Mouse (Mus musculus) ovary, adult 18-20 months (tissue): ENCODE results near the gene Arhgef1.
A peak's percentile ranks its signal among the peaks of the same experiment; 100 is the strongest.
"Not testable (repeated sequence)": the region's sequence is repeated elsewhere in the genome, so short reads cannot be mapped to it uniquely, and the experiment has no call there.

Source experiments
- DNase-seq: peaks from one replicate; pipeline ENCODE4 v3.0.0; 2022; ENCODE audit warnings: low spot score, mixed read lengths

Arhgef1 gene

GRCm38 (mm10) chr7:24890281-24891216 lies 12.2 kb upstream of the Arhgef1 start:
- peak; percentile 47 for DNase-seq

DNA sequence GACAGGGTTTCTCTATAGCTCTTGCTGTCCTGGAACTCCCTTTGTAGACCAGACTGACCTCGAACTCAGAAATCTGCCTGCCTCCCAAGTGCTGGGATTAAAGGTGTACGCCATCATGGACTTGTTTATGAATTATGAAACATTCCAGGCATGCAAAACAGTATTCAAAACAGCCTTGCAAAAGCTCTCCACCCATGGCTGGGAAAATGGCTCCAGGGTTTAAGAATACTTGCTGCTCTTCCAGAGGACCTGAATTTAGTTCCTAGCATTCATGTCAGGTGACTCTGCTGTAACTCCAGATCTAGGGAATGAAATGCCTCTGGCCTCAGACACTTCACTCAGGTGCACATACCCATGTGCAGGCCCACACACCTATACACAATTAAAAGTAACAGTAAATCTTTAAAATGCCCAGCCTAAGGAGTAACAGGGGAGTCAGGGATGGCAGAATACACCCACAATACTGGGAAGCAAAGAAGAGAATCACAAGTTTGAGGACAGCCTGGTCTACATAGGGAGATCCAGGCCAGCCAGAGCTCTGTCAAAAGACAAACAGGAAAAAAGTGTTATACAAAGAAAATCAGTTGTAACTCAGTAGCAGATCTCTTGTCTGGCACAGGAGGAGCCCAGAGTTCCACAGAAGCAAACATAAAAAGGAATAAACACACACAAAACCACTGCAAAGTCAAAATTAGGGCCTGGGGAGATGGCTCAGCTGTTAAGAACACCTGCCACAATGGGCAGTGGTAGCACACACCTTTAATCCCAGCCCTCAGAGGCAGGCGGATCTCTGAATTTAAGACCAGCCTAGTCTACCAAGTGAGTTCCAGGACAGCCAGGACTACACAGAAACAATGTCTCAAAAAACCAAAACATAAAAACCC lies 11.2 kb upstream of the Arhgef1 start:
- DNase-seq: no peak

DNA sequence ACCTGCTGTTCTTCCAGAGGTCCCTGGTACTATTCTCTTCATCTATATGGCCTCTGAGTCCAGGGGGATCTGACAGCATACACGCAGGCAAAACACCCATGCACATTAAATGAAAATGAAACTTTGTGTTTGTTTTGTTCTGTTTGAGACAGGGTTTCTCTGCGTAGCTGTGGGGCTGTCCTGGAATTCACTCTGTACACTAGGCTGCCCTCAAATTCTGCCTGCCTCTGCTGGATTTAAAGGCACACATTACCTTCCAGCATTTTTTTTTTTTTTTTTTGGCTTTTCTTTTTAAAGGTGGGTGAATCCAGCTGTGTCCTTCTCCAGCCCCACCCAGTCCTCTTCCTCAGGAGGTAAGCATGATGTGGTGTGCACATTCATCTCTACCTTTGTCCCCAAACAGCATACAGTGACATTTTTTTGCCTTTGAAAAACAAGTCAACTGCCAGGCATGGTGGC lies 10.6 kb upstream of the Arhgef1 start:
- no peak for DNase-seq

- not testable (repeated sequence) for DNase-seq
Observed at GRCm38 (mm10) chr7:24895749-24896148, 7.0 kb upstream of the Arhgef1 start.

GRCm38 (mm10) chr7:24896269-24896668 lies 6.4 kb upstream of the Arhgef1 start:
- DNase-seq: no peak

DNA sequence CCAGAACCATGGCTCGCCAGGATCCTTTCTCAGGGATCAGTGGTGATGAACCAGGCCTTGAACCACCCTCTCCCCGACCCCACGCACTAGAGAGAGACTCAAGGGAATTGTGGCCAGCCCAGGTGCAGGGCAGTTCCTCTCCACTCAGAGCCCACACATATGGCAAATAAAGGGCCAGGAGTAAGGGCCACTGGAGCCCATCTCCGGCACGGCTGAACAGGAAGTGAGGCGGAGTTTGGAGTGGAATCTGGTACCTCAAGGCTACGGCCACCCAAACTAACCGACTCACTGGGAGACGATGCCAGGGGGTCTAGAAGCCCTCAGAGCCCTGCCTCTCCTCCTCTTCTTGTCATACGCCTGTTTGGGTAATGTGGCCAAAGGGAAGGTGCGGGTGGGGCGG lies 5.5 kb upstream of the Arhgef1 start, which contains the start of gene Cd79a:
Cd79a (plus strand) TSS at position 158 of the 400 bp plus-strand sequence.
- DNase-seq: no peak

DNA sequence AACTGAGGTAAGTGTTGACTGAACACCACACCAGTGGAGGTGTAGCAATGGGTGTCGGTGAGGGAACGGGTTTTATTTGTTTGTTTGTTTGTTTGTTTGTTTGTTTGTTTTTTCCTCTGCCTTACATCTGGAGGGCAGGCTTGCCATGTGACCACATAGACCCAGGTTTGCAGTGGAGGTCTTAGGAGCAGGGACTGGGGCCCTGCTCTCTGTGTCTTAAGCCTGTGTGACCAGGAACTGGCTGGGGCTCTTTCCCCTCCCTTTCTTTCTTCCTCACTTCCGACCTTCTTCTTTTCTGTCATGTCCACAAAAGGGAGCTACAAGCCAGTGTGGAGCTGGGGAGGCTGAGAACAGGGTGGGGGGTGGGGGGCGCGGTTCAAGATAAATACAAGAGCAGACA lies 4.8 kb upstream of the Arhgef1 start:
- no peak for DNase-seq

- DNase-seq: no peak
Observed at GRCm38 (mm10) chr7:24901114-24901513, 1.6 kb upstream of the Arhgef1 start.

GRCm38 (mm10) chr7:24901842-24902241 lies 870 bp upstream of the Arhgef1 start:
- no peak for DNase-seq

DNA sequence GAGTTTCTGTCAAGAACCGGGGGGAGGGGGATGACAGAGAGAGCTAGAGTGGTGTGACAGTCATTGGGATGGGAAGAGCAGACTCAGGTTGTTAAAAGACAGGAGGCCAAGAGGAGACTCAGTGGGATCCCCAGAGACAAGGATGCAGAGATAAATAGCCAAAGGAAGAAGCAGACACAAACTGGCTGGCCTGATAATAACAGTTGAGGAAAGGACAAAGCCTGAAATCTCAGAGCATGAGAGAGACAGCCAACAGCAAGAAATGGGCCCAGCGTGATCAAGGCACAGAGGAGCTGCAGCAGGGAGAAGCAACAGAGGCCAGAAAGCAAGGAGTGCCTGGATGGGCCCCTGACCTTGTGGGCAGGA lies 465 bp upstream of the Arhgef1 start:
- DNase-seq: no peak

GRCm38 (mm10) chr7:24903444-24903825 lies 723 bp downstream of the Arhgef1 start:
- DNase-seq: no peak

- peak; percentile 97 for DNase-seq
Observed at GRCm38 (mm10) chr7:24904070-24904483, 1.4 kb downstream of the Arhgef1 start.

DNA sequence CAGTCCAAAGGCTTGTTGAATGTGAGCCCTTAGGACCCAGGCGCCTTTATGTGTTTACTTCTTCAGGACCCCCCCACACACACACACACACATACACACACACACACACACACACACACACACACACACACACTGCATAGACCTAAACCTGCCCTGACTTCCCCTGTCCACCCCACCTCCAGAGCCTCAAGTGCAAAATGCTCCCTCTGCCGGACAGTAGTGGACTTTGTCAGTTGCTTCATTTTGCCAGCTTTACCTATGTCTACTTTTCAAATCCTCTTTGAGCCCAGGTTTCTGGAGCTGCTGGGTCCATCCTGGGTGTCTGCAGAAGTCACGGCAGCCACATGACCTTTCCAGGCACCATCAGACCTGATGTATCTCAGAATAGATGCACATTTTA lies 2.2 kb downstream of the Arhgef1 start:
- no peak for DNase-seq

DNA sequence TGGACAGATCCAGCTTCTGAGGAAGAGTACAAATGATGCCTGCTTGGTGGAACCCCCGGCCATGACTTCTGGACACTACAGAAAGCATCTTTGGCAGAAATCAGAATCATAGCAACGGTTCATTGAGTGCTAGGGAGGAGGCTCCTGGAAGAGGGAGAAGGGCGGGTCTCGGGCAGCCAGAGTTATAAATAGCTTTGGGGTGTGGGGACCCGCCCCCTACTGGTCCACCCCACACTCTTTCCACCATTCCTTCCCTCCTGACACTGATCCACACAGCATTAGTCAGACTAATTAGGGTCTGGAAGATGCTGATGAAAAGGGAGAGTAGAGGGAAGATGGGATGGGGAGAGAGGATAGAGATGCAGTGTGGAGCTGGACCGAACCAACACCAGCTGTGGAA lies 3.8 kb downstream of the Arhgef1 start:
- DNase-seq: no peak

DNA sequence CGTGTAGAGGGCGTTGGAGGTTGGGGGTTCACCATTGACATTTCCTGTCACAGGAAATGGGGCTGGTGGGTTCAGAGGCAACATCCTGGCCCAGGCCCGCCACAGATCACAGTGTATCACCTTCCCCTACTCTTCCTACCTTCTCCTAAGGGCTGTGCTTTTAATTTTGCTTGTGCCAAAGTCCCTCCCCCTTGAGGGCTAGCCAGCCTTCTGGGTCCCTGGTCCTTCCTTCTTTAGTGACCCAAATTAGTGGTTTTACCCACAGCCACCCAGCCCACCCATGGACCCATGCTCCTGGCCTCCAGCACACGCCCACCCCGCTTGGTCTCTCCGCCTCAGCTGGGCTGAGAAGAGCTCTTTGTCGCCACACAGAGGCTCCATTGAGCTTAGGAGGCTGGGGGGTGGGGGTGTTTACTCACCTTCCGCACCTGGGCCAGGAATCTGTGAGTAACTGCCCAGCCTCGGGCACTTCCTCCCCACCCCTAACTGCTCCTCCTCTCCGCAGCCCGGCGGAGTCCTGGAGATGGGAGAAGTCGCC lies 4.6 kb downstream of the Arhgef1 start:
- no peak for DNase-seq

GRCm38 (mm10) chr7:24912480-24912879 lies 9.8 kb downstream of the Arhgef1 start:
- no peak for DNase-seq

DNA sequence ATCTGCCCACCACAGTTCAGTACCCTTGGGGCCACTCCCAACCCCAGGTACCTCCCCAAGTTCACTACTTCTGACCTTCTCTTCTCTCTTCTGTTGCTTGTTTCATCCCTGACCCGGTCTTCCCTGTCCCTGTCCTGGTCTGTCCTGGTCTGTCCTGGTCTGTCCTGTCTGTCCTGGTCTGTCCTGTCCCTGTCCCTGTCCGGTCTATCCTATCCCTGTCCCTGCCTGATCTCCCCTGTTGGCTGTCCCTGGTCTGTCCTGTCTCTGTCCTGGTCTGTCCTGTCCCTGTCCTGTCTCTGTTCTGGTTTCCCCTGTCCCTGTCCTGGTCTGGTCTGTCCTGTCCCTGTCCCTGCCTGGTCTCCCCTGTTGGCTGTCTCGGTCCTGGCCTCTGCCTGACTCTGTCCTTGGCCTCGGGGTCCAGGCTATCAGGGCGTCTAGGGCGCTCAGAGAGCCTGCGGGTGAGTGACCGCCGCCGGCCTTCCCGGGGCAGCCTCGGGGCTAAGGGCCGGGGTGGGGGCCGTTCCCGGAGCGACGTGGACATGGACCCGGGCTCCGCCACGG lies 16.1 kb downstream of the Arhgef1 start:
- DNase-seq: no peak

GRCm38 (mm10) chr7:24919728-24920127 lies 17.0 kb downstream of the Arhgef1 start:
- no peak for DNase-seq

GRCm38 (mm10) chr7:24930475-24930874 lies 27.8 kb downstream of the Arhgef1 start:
- no peak for DNase-seq

DNA sequence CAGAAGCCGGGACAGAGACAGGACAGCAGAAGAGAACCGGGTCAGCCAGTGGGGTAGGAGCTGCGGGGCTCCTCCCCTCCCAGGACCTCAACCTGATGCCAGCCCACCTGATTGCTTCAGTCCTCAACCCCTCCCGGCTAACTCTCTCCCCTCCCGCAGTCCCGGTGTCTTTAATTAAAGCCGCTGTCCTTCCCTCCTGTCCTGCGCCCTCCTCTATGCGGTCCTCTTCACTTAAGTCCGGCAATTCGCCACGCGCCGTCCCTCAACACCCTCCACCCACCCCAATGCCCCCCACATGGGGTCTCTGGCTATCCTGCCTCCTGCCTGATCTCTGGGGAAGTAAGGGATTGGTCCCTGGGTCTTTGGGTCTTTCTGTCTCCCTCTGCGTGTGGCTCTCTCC lies 28.9 kb downstream of the Arhgef1 start:
- no peak for DNase-seq

- DNase-seq: no peak
Observed at GRCm38 (mm10) chr7:24943641-24944040, 40.9 kb downstream of the Arhgef1 start.
